Mouse (Mus musculus): ENCODE measurements around the gene Olfr782. TPM values are rescaled to one million over a fixed set of nuclear protein-coding genes. Genes with fewer than 3 reads are reported as not detected.
"Not testable (repeated sequence)": the region's sequence is repeated elsewhere in the genome, so short reads cannot be mapped to it uniquely, and the experiment has no call there.

Gene Olfr782
- total RNA-seq (2021), result not detected

GRCm38 (mm10) chr10:129348550-129348949, at the start of gene Olfr782:
Gene Olfr782 (plus strand): TSS chr10:129348850.
- intact Hi-C loops (cut with DNase I), result no loop called here
- no peak for DNase-seq (ENCODE audit: low spot score in 2 of 2)

GRCm38 (mm10) chr10:129312973-129313372, 35.7 kb upstream of the Olfr782 start:
- DNase-seq (ENCODE audit: low spot score in 2 of 2); intact Hi-C loops (cut with DNase I): not testable (repeated sequence)

- intact Hi-C loops (cut with DNase I); DNase-seq (ENCODE audit: low spot score in 2 of 2): not testable (repeated sequence)
These were observed 35.1 kb upstream of the Olfr782 start for GRCm38 (mm10) chr10:129313521-129313920.

- no peak for DNase-seq (ENCODE audit: low spot score in 2 of 2)
These were observed 30.8 kb upstream of the Olfr782 start, which contains the start of gene Olfr780 for GRCm38 (mm10) chr10:129317817-129318216. Gene Olfr780 (plus strand): TSS chr10:129318117.

GRCm38 (mm10) chr10:129328554-129328953, 20.1 kb upstream of the Olfr782 start, which contains the start of gene Olfr781:
Gene Olfr781 (plus strand): TSS chr10:129328854.
- intact Hi-C loops (cut with DNase I), result no loop called here
- DNase-seq (ENCODE audit: low spot score in 2 of 2), result no peak

More at GRCm38 (mm10) chr10:129317817-129318216, 30.8 kb upstream of the Olfr782 start, which contains the start of gene Olfr780:
- intact Hi-C loops (cut with DNase I), result no loop called here

GRCm38 (mm10) chr10:129352475-129352874, 3.8 kb downstream of the Olfr782 start:
- intact Hi-C loops (cut with DNase I); DNase-seq (ENCODE audit: low spot score in 2 of 2): not testable (repeated sequence)

GRCm38 (mm10) chr10:129356496-129356895, 7.8 kb downstream of the Olfr782 start:
- DNase-seq (ENCODE audit: low spot score in 2 of 2); intact Hi-C loops (cut with DNase I): not testable (repeated sequence)

GRCm38 (mm10) chr10:129357307-129357706, 8.7 kb downstream of the Olfr782 start:
- intact Hi-C loops (cut with DNase I), result no loop called here
- DNase-seq (ENCODE audit: low spot score in 2 of 2), result no peak

- DNase-seq (ENCODE audit: low spot score in 2 of 2); intact Hi-C loops (cut with DNase I): not testable (repeated sequence)
These were observed 25.4 kb downstream of the Olfr782 start for GRCm38 (mm10) chr10:129374051-129374450.

- DNase-seq (ENCODE audit: low spot score in 2 of 2), result no peak
- intact Hi-C loops (cut with DNase I), result no loop called here
These were observed 35.1 kb downstream of the Olfr782 start, which contains the start of gene Olfr784 for GRCm38 (mm10) chr10:129383783-129384182. Gene Olfr784 (plus strand): TSS chr10:129384083.

- intact Hi-C loops (cut with DNase I), result no loop called here
- no peak for DNase-seq (ENCODE audit: low spot score in 2 of 2)
These were observed 52.2 kb downstream of the Olfr782 start for GRCm38 (mm10) chr10:129400892-129401291.

Other genes starting within 250 kb of the Olfr782 start
- gene Olfr768, start 249.5 kb upstream of the Olfr782 start, total RNA-seq (2021), result not detected
- gene Olfr769, start 231.0 kb upstream of the Olfr782 start, total RNA-seq (2021), result not detected
- not detected for gene Olfr770, start 209.9 kb upstream of the Olfr782 start, total RNA-seq (2021)
- not detected for gene Olfr771, start 184.1 kb upstream of the Olfr782 start, total RNA-seq (2021)
- gene Olfr772, start 170.9 kb upstream of the Olfr782 start, total RNA-seq (2021), result not detected
- not detected for gene Olfr773, start 161.4 kb upstream of the Olfr782 start, total RNA-seq (2021)
- not detected for gene Olfr774, start 112.6 kb upstream of the Olfr782 start, total RNA-seq (2021)
- not detected for gene Olfr775, start 100.4 kb upstream of the Olfr782 start, total RNA-seq (2021)
- gene Olfr776, start 89.7 kb upstream of the Olfr782 start, total RNA-seq (2021), result not detected
- gene Olfr777, start 77.4 kb upstream of the Olfr782 start, total RNA-seq (2021), result not detected
- not detected for gene Olfr780, start 30.7 kb upstream of the Olfr782 start, total RNA-seq (2021)
- not detected for gene Olfr781, start 20.0 kb upstream of the Olfr782 start, total RNA-seq (2021)
- gene Olfr784, start 35.2 kb downstream of the Olfr782 start, total RNA-seq (2021), result under 1 TPM; 0.12 to 0.20 TPM
- not detected for gene Olfr785, start 56.6 kb downstream of the Olfr782 start, total RNA-seq (2021)
- not detected for gene Olfr786, start 78.5 kb downstream of the Olfr782 start, total RNA-seq (2021)
- gene Olfr787, start 113.0 kb downstream of the Olfr782 start, total RNA-seq (2021), result not detected
- not detected for gene Olfr788, start 122.1 kb downstream of the Olfr782 start, total RNA-seq (2021)
- not detected for gene Olfr789, start 135.9 kb downstream of the Olfr782 start, total RNA-seq (2021)
- not detected for gene Olfr790, start 149.6 kb downstream of the Olfr782 start, total RNA-seq (2021)
- not detected for gene Olfr791, start 172.9 kb downstream of the Olfr782 start, total RNA-seq (2021)
- not detected for gene Olfr792, start 190.3 kb downstream of the Olfr782 start, total RNA-seq (2021)
- gene Olfr794, start 218.8 kb downstream of the Olfr782 start, total RNA-seq (2021), result not detected

Data from left cerebral cortex, postnatal 36 days (tissue).